Mouse (Mus musculus) forebrain, postnatal 0 days (tissue): Measurements from ENCODE around the gene Col25a1. TPM values are rescaled to one million over a fixed set of nuclear protein-coding genes. Genes with fewer than 3 reads are reported as not detected.

Experiments used
- ATAC-seq: fragments of 200-750 bp; cut with Nextera tagmentation; 2 replicates; pipeline ENCODE4 v1.8.0; 2017; ENCODE audit warnings: mild to moderate bottlenecking, moderate library complexity
- DNase-seq: peaks from one replicate; pipeline ENCODE4 v3.0.0-alpha.2; 2015
- H3K27ac ChIP-seq: fragments of 300-500 bp; sonication (generic); 2 replicates; pipeline ENCODE4 v1.5.1; 2014; ENCODE audit warnings: low read depth, mild to moderate bottlenecking, antibody characterized with exemption, low read length, moderate library complexity, mixed read lengths
- H3K27me3 ChIP-seq: fragments of 300-500 bp; sonication (generic); 2 replicates; pipeline ENCODE4 v1.6.1; 2014; ENCODE audit warnings: mild to moderate bottlenecking, low read length, mixed read lengths; ENCODE audit not compliant: insufficient read depth
- H3K36me3 ChIP-seq: fragments of 300-500 bp; sonication (generic); 2 replicates; pipeline ENCODE4 v1.6.1; 2014; ENCODE audit warnings: mild to moderate bottlenecking, moderate library complexity; ENCODE audit not compliant: insufficient read depth
- H3K4me1 ChIP-seq: fragments of 300-500 bp; sonication (generic); 2 replicates; pipeline ENCODE4 v1.6.1; 2014; ENCODE audit warnings: antibody characterized with exemption; ENCODE audit not compliant: insufficient read depth
- H3K4me2 ChIP-seq: fragments of 300-500 bp; sonication (generic); 2 replicates; pipeline ENCODE4 v1.6.1; 2014; ENCODE audit warnings: low read depth, mild to moderate bottlenecking, moderate library complexity
- H3K4me3 ChIP-seq: fragments of 300-500 bp; sonication (generic); 2 replicates; pipeline ENCODE4 v1.5.1; 2014; ENCODE audit warnings: low read depth, low read length, mixed read lengths
- H3K9ac ChIP-seq: fragments of 300-500 bp; sonication (generic); 2 replicates; pipeline ENCODE4 v1.6.1; 2014; ENCODE audit warnings: mild to moderate bottlenecking
- H3K9me3 ChIP-seq: fragments of 300-500 bp; sonication (generic); 2 replicates; pipeline ENCODE4 v1.6.1; 2016; ENCODE audit warnings: low read length
- CTCF ChIP-seq: sonication (generic); IDR thresholded peaks from 2 replicates; pipeline ENCODE4 v1.5.1; 2016; ENCODE audit warnings: antibody characterized with exemption, control low read depth, low read depth
- WGBS: fragments of 180-500 bp; shearing (Covaris S2); extraction: QIAGEN DNeasy Blood & Tissue Kit; methylation state at CpG from one replicate; pipeline ENCODE4 v1.1.7; 2014; 5-methylcytosine and 5-hydroxymethylcytosine counted together
- polyA plus RNA-seq: library from polyadenylated mRNA; unstranded; fragments of >200 nt; fragmentation: Nextera tagmentation; extraction: Ambion mirVana; gene quantifications from 2 replicates; pipeline ENCODE4 v1.2.1, GENCODE M21; 2015
- total RNA-seq: library from RNA; depleted of rRNA; stranded (reverse); fragments of >200 nt; gene quantifications from 2 replicates; pipeline ENCODE4 v1.2.3, GENCODE M21; 2014

The Col25a1 gene
- total and polyA plus RNA-seq, 2 experiments from 2014 or later = 5.7 to 23.7 TPM

DNA sequence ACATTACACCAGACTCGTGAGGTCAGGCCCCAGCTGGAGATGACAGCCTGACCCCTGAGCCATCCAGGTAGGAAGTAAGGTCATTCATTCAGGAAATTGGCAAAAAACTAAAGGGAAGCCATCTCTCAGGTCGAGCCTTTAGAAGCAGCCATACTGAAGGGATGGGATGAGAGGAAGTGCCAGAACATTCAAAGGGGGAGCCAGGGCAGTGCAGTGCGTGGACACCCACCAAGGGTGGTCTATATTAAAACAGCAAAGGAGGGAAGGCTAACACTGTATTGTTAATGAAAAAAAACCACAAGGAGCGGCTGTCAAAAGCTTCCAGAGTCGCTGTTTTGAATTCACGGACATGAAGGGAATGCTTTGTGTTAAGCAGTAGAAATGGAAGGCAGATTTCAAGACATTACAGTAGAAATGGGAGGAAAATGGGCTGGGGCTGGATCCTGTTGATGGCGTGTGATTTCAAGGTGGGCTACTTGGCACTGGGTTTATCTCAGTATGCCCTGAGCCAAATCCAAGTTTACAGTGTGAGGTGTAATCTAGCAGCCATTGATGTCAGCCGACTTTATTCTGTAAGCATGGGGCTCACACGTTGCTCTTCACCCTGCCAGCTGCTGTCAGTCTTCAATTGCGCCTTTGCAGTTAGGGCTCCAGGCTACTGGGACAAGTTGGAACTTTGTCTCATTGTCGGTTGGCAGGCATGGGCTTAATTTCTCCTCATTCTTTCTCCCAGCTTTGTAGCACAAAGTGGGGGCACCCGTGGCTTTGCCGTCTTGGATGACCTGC is 312.7 kb downstream of the Col25a1 start:
- Histone ChIP-seq H3K27ac (no peak overlapping the region), H3K4me2 (no peak overlapping the region), H3K9me3 (no peaks in the 10 kb centered on the region), H3K36me3 (no peaks in the 10 kb centered on the region), H3K4me1 (no peaks in the 10 kb centered on the region), H3K9ac (no peak overlapping the region), H3K27me3 (no peaks in the 10 kb centered on the region), H3K4me3 (no peak overlapping the region)
- DNase-seq = peak; percentile 22
- 29% methylated on average over 13 of the region's 13 CpGs for WGBS
- 0 out of 2 replicates have a peak, but pooled peaks have one; percentile 34 for ATAC-seq
- no peak for TF ChIP-seq CTCF

DNA sequence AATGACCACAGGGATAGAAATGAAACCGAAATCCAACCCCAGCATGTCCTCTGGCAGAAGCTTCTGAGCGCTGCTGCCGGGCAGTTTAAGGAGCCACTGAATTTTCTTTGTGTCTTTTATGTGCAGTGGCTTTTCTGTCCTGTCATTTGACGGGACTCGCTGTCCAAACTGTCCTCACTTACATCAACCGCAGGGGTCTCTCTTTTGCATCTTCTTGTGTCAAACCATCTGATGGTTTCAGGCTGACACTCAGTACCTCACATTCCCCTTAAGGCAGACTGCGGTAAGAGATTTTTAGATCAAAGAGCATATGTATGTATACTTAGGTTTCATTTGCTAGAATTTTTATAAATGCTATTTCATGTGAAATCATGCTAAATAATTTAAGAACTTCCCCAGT is 318.6 kb downstream of the Col25a1 start:
- Histone ChIP-seq H3K36me3 (no peaks in the 10 kb centered on the region), H3K27ac (no peak overlapping the region), H3K9me3 (no peaks in the 10 kb centered on the region), H3K4me1 (no peaks in the 10 kb centered on the region), H3K27me3 (no peaks in the 10 kb centered on the region), H3K4me3 (no peak overlapping the region), H3K9ac (no peak overlapping the region), H3K4me2 (no peak overlapping the region)
- no peak for DNase-seq
- TF ChIP-seq CTCF = no peak
- 67% methylated on average over 7 of the region's 7 CpGs for WGBS
- no peak for ATAC-seq

DNA sequence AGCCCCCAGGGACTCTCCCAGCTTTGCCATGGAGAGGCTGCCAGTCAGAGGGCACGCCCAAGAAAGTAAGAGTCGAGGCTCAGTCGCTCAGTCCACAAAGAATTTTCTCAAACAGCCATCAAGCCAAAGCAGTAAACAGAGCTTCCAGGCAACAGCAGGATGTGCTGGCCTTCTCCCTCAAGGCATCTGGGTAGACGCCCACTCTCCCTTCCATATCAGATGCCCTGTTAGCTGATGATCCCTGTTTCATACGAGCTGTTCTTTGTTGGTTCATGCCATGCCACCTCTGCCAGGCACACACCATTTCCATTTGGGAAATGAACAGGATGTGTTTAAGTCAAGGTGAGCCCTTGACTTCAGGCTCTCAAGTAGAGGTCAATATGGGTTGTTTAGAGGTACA is 334.1 kb downstream of the Col25a1 start:
- no peak for TF ChIP-seq CTCF
- no peak for ATAC-seq

DNA sequence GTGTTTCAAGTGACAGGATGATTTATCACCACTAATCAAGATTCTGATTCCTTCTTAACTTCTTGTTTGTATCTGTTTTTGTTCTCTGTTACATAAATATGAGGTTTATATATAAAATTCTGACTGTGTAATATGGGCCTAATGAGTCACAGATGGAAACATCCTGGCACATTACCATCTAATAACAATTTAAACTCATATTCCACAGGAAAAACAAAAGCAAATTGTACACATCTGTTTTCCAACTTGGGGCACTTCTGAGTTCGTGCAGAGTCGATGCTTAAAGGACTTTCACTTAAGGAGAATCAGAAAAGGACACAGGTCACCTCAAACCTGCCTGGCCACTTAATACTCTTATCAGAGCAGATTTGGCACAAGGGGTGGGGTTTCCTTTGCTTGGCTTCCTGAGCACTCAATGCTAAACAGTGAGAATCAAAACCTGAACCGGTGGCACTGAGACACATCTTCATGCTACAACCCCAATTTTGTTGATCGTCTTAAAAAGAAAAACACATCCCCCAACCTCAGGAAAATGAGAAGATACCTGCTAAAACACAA is 342.0 kb downstream of the Col25a1 start:
- Histone ChIP-seq H3K27ac (no peak overlapping the region), H3K9ac (no peak overlapping the region), H3K27me3 (no peaks in the 10 kb centered on the region), H3K4me3 (no peak overlapping the region), H3K9me3 (no peaks in the 10 kb centered on the region), H3K4me1 (no peaks in the 10 kb centered on the region), H3K36me3 (no peaks in the 10 kb centered on the region), H3K4me2 (no peak overlapping the region)
- no peak for DNase-seq
- ATAC-seq = no peak
- WGBS = 88% methylated on average over 4 of the region's 4 CpGs
- TF ChIP-seq CTCF = no peak

More for the DNA sequence above, 334.1 kb downstream of the Col25a1 start:
- H3K27me3 ChIP-seq = no peaks in the 10 kb centered on the region
- no peak overlapping the region for H3K4me2 ChIP-seq
- H3K9ac ChIP-seq = no peak overlapping the region
- no peaks in the 10 kb centered on the region for H3K4me1 ChIP-seq
- no peaks in the 10 kb centered on the region for H3K9me3 ChIP-seq
- WGBS = 83% methylated on average over 5 of the region's 5 CpGs
- H3K36me3 ChIP-seq = no peaks in the 10 kb centered on the region
- DNase-seq = no peak
- H3K27ac ChIP-seq = no peak overlapping the region
- no peak overlapping the region for H3K4me3 ChIP-seq

DNA sequence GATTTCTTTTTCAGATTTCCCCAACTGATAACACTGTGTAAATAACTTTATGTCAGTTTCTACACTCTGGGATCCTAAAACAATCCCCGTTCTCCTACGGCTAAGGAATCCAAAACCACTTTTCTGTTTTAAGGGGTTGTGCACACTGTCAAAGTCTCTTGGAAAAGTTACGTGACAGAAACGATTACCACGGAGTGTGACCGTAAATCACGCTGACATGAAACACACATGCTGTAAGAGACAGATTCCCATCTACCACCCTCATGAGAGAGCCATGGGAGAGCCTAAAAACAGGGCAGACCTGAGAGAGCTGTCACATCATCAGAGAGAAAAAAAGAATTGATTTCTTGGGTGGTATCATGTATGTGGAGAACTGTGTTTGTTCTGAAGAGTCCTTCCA is 342.7 kb downstream of the Col25a1 start:
- Histone ChIP-seq H3K4me1 (no peaks in the 10 kb centered on the region), H3K4me3 (no peak overlapping the region), H3K27ac (no peak overlapping the region), H3K9ac (no peak overlapping the region), H3K4me2 (no peak overlapping the region), H3K27me3 (no peaks in the 10 kb centered on the region), H3K36me3 (no peaks in the 10 kb centered on the region), H3K9me3 (no peaks in the 10 kb centered on the region)
- WGBS = 90% methylated on average over 7 of the region's 7 CpGs
- DNase-seq = no peak
- no peak for ATAC-seq
- TF ChIP-seq CTCF = no peak

DNA sequence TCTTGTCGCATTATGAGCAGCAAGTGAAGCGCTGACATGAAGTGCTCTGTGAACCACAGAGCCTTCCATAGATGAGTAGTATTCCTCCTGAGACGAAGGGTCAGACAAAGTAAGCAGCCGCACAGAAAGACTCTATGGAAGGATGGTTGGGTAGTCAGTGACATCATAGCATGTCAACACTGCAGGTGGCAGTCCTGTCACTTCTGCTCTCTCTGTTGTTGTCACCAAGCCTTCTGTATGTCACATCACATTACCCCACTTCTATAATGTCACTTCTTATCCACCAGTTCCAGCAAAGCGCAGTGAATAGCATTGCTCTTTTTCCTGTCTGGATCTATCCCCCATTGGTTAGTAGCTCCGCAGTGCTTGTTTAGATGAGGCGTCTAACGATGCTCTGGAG is 351.2 kb downstream of the Col25a1 start:
- no peaks in the 10 kb centered on the region for H3K27me3 ChIP-seq
- H3K4me3 ChIP-seq = no peak overlapping the region
- TF ChIP-seq CTCF = no peak
- H3K4me1 ChIP-seq = no peaks in the 10 kb centered on the region
- 80% methylated on average over 8 of the region's 8 CpGs for WGBS
- ATAC-seq (no peak), DNase-seq (no peak)
- no peak overlapping the region for H3K27ac ChIP-seq
- H3K36me3 ChIP-seq = no peaks in the 10 kb centered on the region
- no peak overlapping the region for H3K4me2 ChIP-seq
- H3K9me3 ChIP-seq = no peaks in the 10 kb centered on the region
- H3K9ac ChIP-seq = no peak overlapping the region

DNA sequence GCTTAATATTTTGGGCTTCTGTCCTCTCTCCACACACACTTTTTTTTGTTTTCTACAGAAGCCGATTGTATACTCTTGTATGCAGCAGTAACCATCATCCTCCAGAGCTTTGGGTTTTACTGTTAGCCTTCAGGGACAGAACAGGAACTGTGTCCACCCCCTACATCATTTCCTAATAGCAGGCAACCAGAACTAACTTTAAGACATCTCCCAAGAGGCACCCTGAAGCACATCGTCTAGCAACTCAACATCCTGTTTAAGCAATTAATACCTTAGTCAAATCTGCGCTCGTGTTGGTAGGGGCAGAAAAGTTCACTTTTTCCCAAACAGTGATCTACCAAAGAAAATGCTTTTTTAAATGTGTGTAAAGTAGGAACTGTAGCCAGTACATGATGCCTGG is 357.5 kb downstream of the Col25a1 start:
- no peaks in the 10 kb centered on the region for H3K9me3 ChIP-seq
- ATAC-seq (no peak), DNase-seq (no peak)
- no peak overlapping the region for H3K9ac ChIP-seq
- TF ChIP-seq CTCF = no peak
- 91% methylated on average over 4 of the region's 4 CpGs for WGBS
- no peak overlapping the region for H3K4me2 ChIP-seq
- H3K27me3 ChIP-seq = no peaks in the 10 kb centered on the region
- H3K27ac ChIP-seq = no peak overlapping the region
- H3K36me3 ChIP-seq = no peaks in the 10 kb centered on the region
- H3K4me1 ChIP-seq = no peaks in the 10 kb centered on the region
- H3K4me3 ChIP-seq = no peak overlapping the region
